Mouse (Mus musculus): Measurements from ENCODE around the gene Slc10a6. TPM values are rescaled to one million over a fixed set of nuclear protein-coding genes. Genes with fewer than 3 reads are reported as not detected.
A peak's percentile ranks its signal among the peaks of the same experiment; 100 is the strongest.

The Slc10a6 gene
- 0.22 and 0.40 TPM in 2 replicates for polyA plus RNA-seq (2014; fragmentation: Nextera tagmentation; extraction: Ambion mirVana)

GRCm38 (mm10) chr5:103629111-103629764 is at the start of gene Slc10a6:
TSS of gene Slc10a6 (minus strand) at chr5:103629403.
- Histone ChIP-seq H3K9me3 (ENCODE audit: control insufficient read depth, low read length) (no peaks in the 10 kb centered on the region), H3K4me2 (replicated peaks; ENCODE audit: low read depth, low read length) (no peak within 1 kb of the TSS), H3K27ac (ENCODE audit: low read depth, low read length) (no peak within 1 kb of the TSS), H3K27me3 (ENCODE audit: control insufficient read depth, insufficient read depth, low read length) (no peaks in the 10 kb centered on the region), H3K4me1 (replicated peaks; ENCODE audit: control insufficient read depth, insufficient read depth, low read length) (no peaks in the 10 kb centered on the region), H3K36me3 (ENCODE audit: control insufficient read depth, insufficient read depth, low read length) (no peaks in the 10 kb centered on the region), H3K9ac (ENCODE audit: low read depth, low read length) (no peak within 1 kb of the TSS), H3K4me3 (ENCODE audit: low read depth, low read length) (no peak within 1 kb of the TSS)
- ATAC-seq (ENCODE audit: low FRiP score) = no peak
- WGBS = 77% methylated on average over 17 of the region's 17 CpGs
- peak; percentile 9 for DNase-seq (ENCODE audit: low spot score)

DNA sequence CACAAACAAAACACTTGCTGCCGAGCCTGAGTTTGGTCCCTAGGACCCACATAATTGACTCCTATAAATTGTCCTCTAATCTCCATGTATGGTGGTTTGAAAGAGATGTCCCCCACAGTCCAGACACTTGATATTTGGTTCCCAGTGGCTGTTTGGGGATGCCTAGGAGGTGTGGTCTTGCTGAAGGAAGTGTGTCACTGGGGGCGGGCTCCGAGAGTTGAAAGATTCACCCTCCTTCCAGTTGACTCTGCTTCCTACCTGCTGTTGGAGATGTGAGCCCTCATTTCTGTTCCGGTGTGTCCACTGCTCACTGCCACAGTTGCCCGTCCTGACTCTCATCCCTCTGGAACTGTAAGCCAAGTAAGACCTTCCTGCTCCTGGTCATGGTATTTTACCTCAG is 49.8 kb upstream of the Slc10a6 start:
- WGBS = 94% methylated on average over 5 of the region's 5 CpGs
- Histone ChIP-seq H3K9me3 (ENCODE audit: control insufficient read depth, low read length) (no peaks in the 10 kb centered on the region), H3K27ac (ENCODE audit: low read depth, low read length) (no peak overlapping the region), H3K4me3 (ENCODE audit: low read depth, low read length) (no peak overlapping the region), H3K9ac (ENCODE audit: low read depth, low read length) (no peak overlapping the region), H3K4me2 (replicated peaks; ENCODE audit: low read depth, low read length) (no peak overlapping the region), H3K27me3 (ENCODE audit: control insufficient read depth, insufficient read depth, low read length) (no peaks in the 10 kb centered on the region), H3K4me1 (replicated peaks; ENCODE audit: control insufficient read depth, insufficient read depth, low read length) (no peaks in the 10 kb centered on the region), H3K36me3 (ENCODE audit: control insufficient read depth, insufficient read depth, low read length) (no peaks in the 10 kb centered on the region)
- no peak for DNase-seq (ENCODE audit: low spot score)
- no peak for ATAC-seq (ENCODE audit: low FRiP score)

DNA sequence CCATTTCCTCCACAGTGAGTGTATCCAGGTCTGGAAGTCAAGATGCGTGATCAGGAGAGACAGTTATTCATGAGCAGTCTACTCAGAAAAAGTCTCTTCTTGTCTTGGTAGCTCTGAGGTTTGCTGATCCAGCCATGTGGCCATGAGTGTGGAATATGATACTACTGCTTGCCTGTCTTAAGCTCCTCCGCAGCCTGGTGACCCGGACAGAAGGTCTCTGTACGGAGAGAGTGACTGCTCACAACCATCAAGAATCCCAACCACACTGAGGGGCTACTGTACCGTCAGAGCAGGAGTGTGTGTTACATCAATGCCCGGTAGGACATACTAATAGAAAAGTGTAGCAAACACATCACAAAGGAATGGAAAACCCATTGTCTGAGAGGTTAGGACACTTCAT is 48.7 kb upstream of the Slc10a6 start:
- Histone ChIP-seq H3K4me2 (replicated peaks; ENCODE audit: low read depth, low read length) (no peak overlapping the region), H3K9me3 (ENCODE audit: control insufficient read depth, low read length) (no peaks in the 10 kb centered on the region), H3K36me3 (ENCODE audit: control insufficient read depth, insufficient read depth, low read length) (no peaks in the 10 kb centered on the region), H3K4me1 (replicated peaks; ENCODE audit: control insufficient read depth, insufficient read depth, low read length) (no peaks in the 10 kb centered on the region), H3K4me3 (ENCODE audit: low read depth, low read length) (no peak overlapping the region), H3K27ac (ENCODE audit: low read depth, low read length) (no peak overlapping the region), H3K27me3 (ENCODE audit: control insufficient read depth, insufficient read depth, low read length) (no peaks in the 10 kb centered on the region), H3K9ac (ENCODE audit: low read depth, low read length) (no peak overlapping the region)
- no peak for ATAC-seq (ENCODE audit: low FRiP score)
- DNase-seq (ENCODE audit: low spot score) = no peak
- 80% methylated on average over 6 of the region's 6 CpGs for WGBS

GRCm38 (mm10) chr5:103676289-103676881 is 47.2 kb upstream of the Slc10a6 start:
- Histone ChIP-seq H3K9me3 (ENCODE audit: control insufficient read depth, low read length) (no peaks in the 10 kb centered on the region), H3K27ac (ENCODE audit: low read depth, low read length) (no peak overlapping the region), H3K27me3 (ENCODE audit: control insufficient read depth, insufficient read depth, low read length) (no peaks in the 10 kb centered on the region), H3K4me2 (replicated peaks; ENCODE audit: low read depth, low read length) (no peak overlapping the region), H3K4me3 (ENCODE audit: low read depth, low read length) (no peak overlapping the region), H3K36me3 (ENCODE audit: control insufficient read depth, insufficient read depth, low read length) (no peaks in the 10 kb centered on the region), H3K4me1 (replicated peaks; ENCODE audit: control insufficient read depth, insufficient read depth, low read length) (no peaks in the 10 kb centered on the region), H3K9ac (ENCODE audit: low read depth, low read length) (no peak overlapping the region)
- WGBS = 86% methylated on average over 6 of the region's 6 CpGs
- no peak for ATAC-seq (ENCODE audit: low FRiP score)
- DNase-seq (ENCODE audit: low spot score) = no peak

DNA sequence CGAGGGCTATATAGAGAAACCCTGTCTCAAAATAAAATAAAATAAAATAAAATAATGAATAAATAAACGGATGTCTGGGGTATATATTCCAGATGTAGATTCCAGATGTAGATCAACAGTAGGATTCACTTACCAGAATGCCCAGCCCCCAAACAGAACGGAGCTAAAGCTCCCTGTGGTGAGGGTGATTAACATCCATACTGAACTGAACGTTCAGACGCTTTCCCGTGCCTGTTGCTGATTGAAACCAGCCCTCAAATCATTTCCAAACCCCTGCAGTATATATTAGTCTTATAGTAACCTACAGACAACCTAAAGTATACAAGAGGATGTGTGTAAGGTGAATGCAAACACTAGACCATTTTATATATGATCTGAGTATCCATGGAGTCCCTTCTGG is 45.3 kb upstream of the Slc10a6 start:
- Histone ChIP-seq H3K4me2 (replicated peaks; ENCODE audit: low read depth, low read length) (no peak overlapping the region), H3K36me3 (ENCODE audit: control insufficient read depth, insufficient read depth, low read length) (no peaks in the 10 kb centered on the region), H3K27me3 (ENCODE audit: control insufficient read depth, insufficient read depth, low read length) (no peaks in the 10 kb centered on the region), H3K4me3 (ENCODE audit: low read depth, low read length) (no peak overlapping the region), H3K4me1 (replicated peaks; ENCODE audit: control insufficient read depth, insufficient read depth, low read length) (no peaks in the 10 kb centered on the region), H3K9ac (ENCODE audit: low read depth, low read length) (no peak overlapping the region), H3K27ac (ENCODE audit: low read depth, low read length) (no peak overlapping the region), H3K9me3 (ENCODE audit: control insufficient read depth, low read length) (no peaks in the 10 kb centered on the region)
- no peak for ATAC-seq (ENCODE audit: low FRiP score)
- WGBS = 58% methylated on average over 6 of the region's 6 CpGs
- DNase-seq (ENCODE audit: low spot score) = no peak

- no peak for DNase-seq (ENCODE audit: low spot score)
- H3K9me3 ChIP-seq (ENCODE audit: control insufficient read depth, low read length) = no peaks in the 10 kb centered on the region
- no peak overlapping the region for H3K4me2 ChIP-seq (replicated peaks; ENCODE audit: low read depth, low read length)
- no peak overlapping the region for H3K9ac ChIP-seq (ENCODE audit: low read depth, low read length)
- H3K4me1 ChIP-seq (replicated peaks; ENCODE audit: control insufficient read depth, insufficient read depth, low read length) = no peaks in the 10 kb centered on the region
- no peaks in the 10 kb centered on the region for H3K36me3 ChIP-seq (ENCODE audit: control insufficient read depth, insufficient read depth, low read length)
- H3K27ac ChIP-seq (ENCODE audit: low read depth, low read length) = no peak overlapping the region
- ATAC-seq (ENCODE audit: low FRiP score) = no peak
- 82% methylated on average over 4 of the region's 4 CpGs for WGBS
- no peaks in the 10 kb centered on the region for H3K27me3 ChIP-seq (ENCODE audit: control insufficient read depth, insufficient read depth, low read length)
- H3K4me3 ChIP-seq (ENCODE audit: low read depth, low read length) = no peak overlapping the region
Observed at GRCm38 (mm10) chr5:103673611-103674010, 44.4 kb upstream of the Slc10a6 start.

- Histone ChIP-seq H3K27me3 (ENCODE audit: control insufficient read depth, insufficient read depth, low read length) (no peaks in the 10 kb centered on the region), H3K36me3 (ENCODE audit: control insufficient read depth, insufficient read depth, low read length) (no peaks in the 10 kb centered on the region), H3K9me3 (ENCODE audit: control insufficient read depth, low read length) (no peaks in the 10 kb centered on the region), H3K9ac (ENCODE audit: low read depth, low read length) (no peak overlapping the region), H3K4me1 (replicated peaks; ENCODE audit: control insufficient read depth, insufficient read depth, low read length) (no peaks in the 10 kb centered on the region), H3K4me3 (ENCODE audit: low read depth, low read length) (no peak overlapping the region), H3K4me2 (replicated peaks; ENCODE audit: low read depth, low read length) (no peak overlapping the region), H3K27ac (ENCODE audit: low read depth, low read length) (no peak overlapping the region)
- DNase-seq (ENCODE audit: low spot score) = no peak
- WGBS = 66% methylated on average over 3 of the region's 3 CpGs
- no peak for ATAC-seq (ENCODE audit: low FRiP score)
Observed at GRCm38 (mm10) chr5:103671858-103672257, 42.7 kb upstream of the Slc10a6 start.

GRCm38 (mm10) chr5:103665876-103666275 is 36.7 kb upstream of the Slc10a6 start:
- Histone ChIP-seq H3K27ac (ENCODE audit: low read depth, low read length) (no peak overlapping the region), H3K36me3 (ENCODE audit: control insufficient read depth, insufficient read depth, low read length) (no peaks in the 10 kb centered on the region), H3K9me3 (ENCODE audit: control insufficient read depth, low read length) (no peaks in the 10 kb centered on the region), H3K9ac (ENCODE audit: low read depth, low read length) (no peak overlapping the region), H3K4me1 (replicated peaks; ENCODE audit: control insufficient read depth, insufficient read depth, low read length) (no peaks in the 10 kb centered on the region; the same call in 1 of the 2 replicates), H3K4me2 (replicated peaks; ENCODE audit: low read depth, low read length) (no peak overlapping the region), H3K4me3 (ENCODE audit: low read depth, low read length) (no peak overlapping the region), H3K27me3 (ENCODE audit: control insufficient read depth, insufficient read depth, low read length) (no peaks in the 10 kb centered on the region)
- 82% methylated on average over 2 of the region's 2 CpGs for WGBS
- no peak for DNase-seq (ENCODE audit: low spot score)
- ATAC-seq (ENCODE audit: low FRiP score) = no peak

DNA sequence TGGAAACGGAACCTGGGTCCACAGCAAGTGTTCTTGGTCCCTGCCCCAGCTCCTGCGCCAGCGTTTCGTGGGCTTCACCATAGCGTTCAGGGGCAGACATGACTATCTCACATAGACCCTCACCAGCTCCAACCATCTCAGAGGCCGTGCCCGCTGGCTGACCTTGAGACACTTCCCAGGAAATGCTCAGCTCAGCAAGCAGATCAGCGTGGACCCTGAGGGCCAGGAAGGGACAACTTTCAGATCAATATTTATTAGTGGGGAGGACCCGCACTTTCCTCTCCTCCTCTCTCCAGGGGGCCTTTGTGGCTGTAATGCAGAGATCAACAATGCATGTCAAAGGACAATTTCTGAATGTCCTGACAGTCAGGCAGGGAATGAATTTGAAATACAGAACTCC is 35.7 kb upstream of the Slc10a6 start:
- H3K9ac ChIP-seq (ENCODE audit: low read depth, low read length) = no peak overlapping the region
- no peaks in the 10 kb centered on the region; the same call in 1 of the 2 replicates for H3K4me1 ChIP-seq (replicated peaks; ENCODE audit: control insufficient read depth, insufficient read depth, low read length)
- no peak overlapping the region for H3K27ac ChIP-seq (ENCODE audit: low read depth, low read length)
- no peak overlapping the region for H3K4me2 ChIP-seq (replicated peaks; ENCODE audit: low read depth, low read length)
- WGBS = 67% methylated on average over 9 of the region's 9 CpGs
- ATAC-seq (ENCODE audit: low FRiP score) (no peak), DNase-seq (ENCODE audit: low spot score) (no peak)
- H3K9me3 ChIP-seq (ENCODE audit: control insufficient read depth, low read length) = no peaks in the 10 kb centered on the region
- no peaks in the 10 kb centered on the region for H3K36me3 ChIP-seq (ENCODE audit: control insufficient read depth, insufficient read depth, low read length)
- H3K4me3 ChIP-seq (ENCODE audit: low read depth, low read length) = no peak overlapping the region
- no peaks in the 10 kb centered on the region for H3K27me3 ChIP-seq (ENCODE audit: control insufficient read depth, insufficient read depth, low read length)
